Mouse (Mus musculus): ENCODE measurements at regions not wholly inside any gene's neighbourhood (a gene's known extent, or its start where the extent isn't known, plus 50 kb on each side); places are given as distances from the start of the nearest gene placed in this dataset.
A peak's percentile ranks its signal among the peaks of the same experiment; 100 is the strongest.

GRCm38 (mm10) chr4:9218380-9218779, 979.5 kb upstream of the Car8 start:
- no peak for DNase-seq (ENCODE audit: low read depth, low spot score)

GRCm38 (mm10) chr4:9208606-9209005, 969.8 kb upstream of the Car8 start:
- DNase-seq (ENCODE audit: low read depth, low spot score) = no peak

GRCm38 (mm10) chr4:9200012-9200411, 961.2 kb upstream of the Car8 start:
- DNase-seq (ENCODE audit: low read depth, low spot score) = no peak

- no peak for DNase-seq (ENCODE audit: low read depth, low spot score)
These were observed 957.6 kb upstream of the Car8 start for GRCm38 (mm10) chr4:9196435-9196834.

GRCm38 (mm10) chr4:9193121-9193520, 954.3 kb upstream of the Car8 start:
- DNase-seq (ENCODE audit: low read depth, low spot score) = no peak

GRCm38 (mm10) chr4:9185156-9185875, 946.5 kb upstream of the Car8 start:
- DNase-seq (ENCODE audit: low read depth, low spot score) = no peak

- DNase-seq (ENCODE audit: low read depth, low spot score) = peak; percentile 60
These were observed 945.7 kb upstream of the Car8 start for GRCm38 (mm10) chr4:9184451-9185121.

GRCm38 (mm10) chr4:9174365-9174764, 935.5 kb upstream of the Car8 start:
- no peak for DNase-seq (ENCODE audit: low read depth, low spot score)

- no peak for DNase-seq (ENCODE audit: low read depth, low spot score)
These were observed 923.5 kb upstream of the Car8 start for GRCm38 (mm10) chr4:9162374-9162773.

GRCm38 (mm10) chr4:9161814-9162133, 922.9 kb upstream of the Car8 start:
- no peak for DNase-seq (ENCODE audit: low read depth, low spot score)

- DNase-seq (ENCODE audit: low read depth, low spot score) = no peak
These were observed 922.4 kb upstream of the Car8 start for GRCm38 (mm10) chr4:9161068-9161813.

GRCm38 (mm10) chr4:9147732-9148131, 908.9 kb upstream of the Car8 start:
- DNase-seq (ENCODE audit: low read depth, low spot score) = no peak

- no peak for DNase-seq (ENCODE audit: low read depth, low spot score)
These were observed 905.7 kb upstream of the Car8 start for GRCm38 (mm10) chr4:9144226-9145215.

GRCm38 (mm10) chr4:9143087-9143486, 904.2 kb upstream of the Car8 start:
- DNase-seq (ENCODE audit: low read depth, low spot score) = no peak

GRCm38 (mm10) chr4:9141946-9142683, 903.3 kb upstream of the Car8 start:
- no peak for DNase-seq (ENCODE audit: low read depth, low spot score)

- no peak for DNase-seq (ENCODE audit: low read depth, low spot score)
These were observed 901.9 kb upstream of the Car8 start for GRCm38 (mm10) chr4:9140691-9141090.

- DNase-seq (ENCODE audit: low read depth, low spot score) = no peak
These were observed 897.8 kb upstream of the Car8 start for GRCm38 (mm10) chr4:9136657-9137056.

- peak; percentile 35 for DNase-seq (ENCODE audit: low read depth, low spot score)
These were observed 897.3 kb upstream of the Car8 start for GRCm38 (mm10) chr4:9136188-9136569.

- DNase-seq (ENCODE audit: low read depth, low spot score) = peak; percentile 84
These were observed 896.8 kb upstream of the Car8 start for GRCm38 (mm10) chr4:9135481-9136187.

GRCm38 (mm10) chr4:9133695-9134094, 894.9 kb upstream of the Car8 start:
- DNase-seq (ENCODE audit: low read depth, low spot score) = no peak

Data from R1 (cell line).